10 mouse cellular contexts compared by ENCODE assay signal in genomic region chr17:36158264-36158663, GRCm38 (mm10). TPM values are rescaled to one million over a fixed set of nuclear protein-coding genes. Genes with fewer than 3 reads are reported as not detected.
DNase-seq lines count a peak whose midpoint lies in the region; ATAC-seq lines count a peak whose summit lies in the region.
"Not testable (repeated sequence)": the region's sequence is repeated elsewhere in the genome, so short reads cannot be mapped to it uniquely, and the experiment has no call there.
"Had no signal": no experiment of that assay in that cellular context is flagged by ENCODE, and none has a peak within 500 bp of the region (broad histone marks: within the 10 kb centered on the region; RNA-seq: fewer than 3 reads in every experiment).

No protein-coding gene starts in this region.

- not testable (repeated sequence) for H3K9me3 ChIP-seq in forebrain, embryonic 12.5 days; heart, embryonic 12.5 days (replicated peaks); hindbrain, embryonic 13.5 days; kidney, embryonic 14.5 days (ENCODE audit: control insufficient read depth, low read length); liver, embryonic 12.5 days (replicated peaks); midbrain, embryonic 14.5 days (ENCODE audit: control insufficient read depth, low read length); stomach, embryonic 15.5 days

- not testable (repeated sequence) for H3K36me3 ChIP-seq in forebrain, embryonic 12.5 days (replicated peaks); heart, embryonic 12.5 days; hindbrain, embryonic 13.5 days; kidney, embryonic 14.5 days (ENCODE audit: control insufficient read depth, insufficient read depth, low read length); liver, embryonic 12.5 days; midbrain, embryonic 14.5 days (ENCODE audit: control insufficient read depth, insufficient read depth, low read length); stomach, embryonic 15.5 days

- H3K4me3 ChIP-seq in forebrain, embryonic 12.5 days (replicated peaks): peak overlapping the region; percentile 36
- H3K4me3 ChIP-seq in heart, embryonic 12.5 days: peak overlapping the region; percentile 45
- peak overlapping the region; percentile 26; the same call in 1 of the 2 replicates for H3K4me3 ChIP-seq in hindbrain, embryonic 13.5 days
- H3K4me3 ChIP-seq in kidney, embryonic 14.5 days (ENCODE audit: low read length): peak overlapping the region; percentile 26
- not testable (repeated sequence) for H3K4me3 ChIP-seq in liver, embryonic 12.5 days
- H3K4me3 ChIP-seq in midbrain, embryonic 14.5 days (replicated peaks; ENCODE audit: low read depth, low read length): peak overlapping the region; percentile 22
- peak overlapping the region; percentile 34 for H3K4me3 ChIP-seq in stomach, embryonic 15.5 days (replicated peaks)

- ATAC-seq in forebrain, embryonic 12.5 days (ENCODE audit: low FRiP score); heart, embryonic 12.5 days (ENCODE audit: insufficient number of reproducible peaks, low FRiP score); hindbrain, embryonic 13.5 days (ENCODE audit: low FRiP score); kidney, embryonic 14.5 days (ENCODE audit: low FRiP score, low TSS enrichment); liver, embryonic 12.5 days; midbrain, embryonic 14.5 days (ENCODE audit: low FRiP score, low TSS enrichment); stomach, embryonic 15.5 days (ENCODE audit: insufficient read depth, low FRiP score, low read depth): not testable (repeated sequence)

- peak overlapping the region; percentile 57 for H3K4me2 ChIP-seq in forebrain, embryonic 12.5 days
- H3K4me2 ChIP-seq in heart, embryonic 12.5 days: peak overlapping the region; percentile 70
- H3K4me2 ChIP-seq in hindbrain, embryonic 13.5 days: peak overlapping the region; percentile 49
- H3K4me2 ChIP-seq in kidney, embryonic 14.5 days (replicated peaks; ENCODE audit: low read depth, low read length): not testable (repeated sequence)
- peak overlapping the region; percentile 50 for H3K4me2 ChIP-seq in liver, embryonic 12.5 days
- H3K4me2 ChIP-seq in midbrain, embryonic 14.5 days (ENCODE audit: low read length): peak overlapping the region; percentile 49
- H3K4me2 ChIP-seq in stomach, embryonic 15.5 days: peak overlapping the region; percentile 58

- 0 out of 2 replicates have a peak overlapping the region, but pooled peaks have one; percentile 33 for H3K9ac ChIP-seq in forebrain, embryonic 12.5 days
- H3K9ac ChIP-seq in heart, embryonic 12.5 days; hindbrain, embryonic 13.5 days; kidney, embryonic 14.5 days (ENCODE audit: low read depth, low read length); liver, embryonic 12.5 days; midbrain, embryonic 14.5 days (replicated peaks; ENCODE audit: low read length); stomach, embryonic 15.5 days: not testable (repeated sequence)

- not testable (repeated sequence) for H3K4me1 ChIP-seq in forebrain, embryonic 12.5 days; hindbrain, embryonic 13.5 days (replicated peaks); kidney, embryonic 14.5 days (ENCODE audit: control insufficient read depth, insufficient read depth, low read length); liver, embryonic 12.5 days; midbrain, embryonic 14.5 days (ENCODE audit: control insufficient read depth, insufficient read depth, low read length); stomach, embryonic 15.5 days
- peaks cover 15% of the 10 kb centered on the region; the same call in 1 of the 2 replicates for H3K4me1 ChIP-seq in heart, embryonic 12.5 days (replicated peaks)

- DNase-seq in midbrain, embryonic 14.5 days: not testable (repeated sequence)

- WGBS in forebrain, embryonic 12.5 days: 9% methylated on average over 11 of the region's 11 CpGs
- WGBS in heart, embryonic 12.5 days: 15% methylated on average over 11 of the region's 11 CpGs
- WGBS in hindbrain, embryonic 13.5 days: 10% methylated on average over 11 of the region's 11 CpGs
- WGBS in kidney, embryonic 14.5 days: 8% methylated on average over 11 of the region's 11 CpGs
- 19% methylated on average over 11 of the region's 11 CpGs for WGBS in liver, embryonic 12.5 days (ENCODE audit: insufficient replicate concordance)
- WGBS in midbrain, embryonic 14.5 days: 8% methylated on average over 11 of the region's 11 CpGs
- 8% methylated on average over 11 of the region's 11 CpGs for WGBS in stomach, embryonic 15.5 days

- H3K27ac ChIP-seq in forebrain, embryonic 12.5 days; heart, embryonic 12.5 days (ENCODE audit: poor library complexity, severe bottlenecking); hindbrain, embryonic 13.5 days; kidney, embryonic 14.5 days (ENCODE audit: low read depth, low read length); liver, embryonic 12.5 days; midbrain, embryonic 14.5 days (replicated peaks; ENCODE audit: low read depth, low read length); stomach, embryonic 15.5 days: not testable (repeated sequence)

- peaks cover 87% of the 10 kb centered on the region for H3K27me3 ChIP-seq in forebrain, embryonic 12.5 days
- peaks cover 82% of the 10 kb centered on the region for H3K27me3 ChIP-seq in heart, embryonic 12.5 days (replicated peaks)
- peaks cover 94% of the 10 kb centered on the region for H3K27me3 ChIP-seq in hindbrain, embryonic 13.5 days
- H3K27me3 ChIP-seq in kidney, embryonic 14.5 days (ENCODE audit: control insufficient read depth, insufficient read depth, low read length): peaks cover 63% of the 10 kb centered on the region
- H3K27me3 ChIP-seq in liver, embryonic 12.5 days (replicated peaks): peaks cover 93% of the 10 kb centered on the region
- peaks cover 45% of the 10 kb centered on the region for H3K27me3 ChIP-seq in midbrain, embryonic 14.5 days (ENCODE audit: control insufficient read depth, insufficient read depth, low read length)
- peaks cover 53% of the 10 kb centered on the region for H3K27me3 ChIP-seq in stomach, embryonic 15.5 days (replicated peaks)

RNA-seq across cellular contexts. Expression of gene Gm8909, which starts 10.1 kb away (rescaled TPM):
- not detected in 2 replicates for polyA plus RNA-seq in forebrain, embryonic 12.5 days (2016; fragmentation: Nextera tagmentation; extraction: Ambion mirVana)
- 0.18 TPM in 1 of 2 replicates, not detected in the other for polyA plus RNA-seq in heart, embryonic 12.5 days (2016; fragmentation: Nextera tagmentation; extraction: Ambion mirVana)
- polyA plus RNA-seq in hindbrain, embryonic 13.5 days (2015; fragmentation: Nextera tagmentation; extraction: Ambion mirVana): not detected in 2 replicates
- not detected in 2 replicates for polyA plus RNA-seq in kidney, embryonic 14.5 days (2014; fragmentation: Nextera tagmentation; extraction: Ambion mirVana)
- not detected in 2 replicates for polyA plus RNA-seq in liver, embryonic 12.5 days (2016; fragmentation: Nextera tagmentation; extraction: Ambion mirVana)
- polyA plus RNA-seq in midbrain, embryonic 14.5 days (2014; fragmentation: Nextera tagmentation; extraction: Ambion mirVana): not detected in 2 replicates
- 0.79 and 0.94 TPM in 2 replicates for polyA plus RNA-seq in stomach, embryonic 15.5 days (2015; fragmentation: Nextera tagmentation; extraction: Ambion mirVana)
- polyA plus RNA-seq: brain, embryonic 14.5 days; embryonic facial prominence, embryonic 11.5 days; liver, adult 2 months had no signal

RNA-seq across cellular contexts. Expression of gene Gm7030, which starts 29.0 kb away (rescaled TPM):
- polyA plus RNA-seq in forebrain, embryonic 12.5 days (2016; fragmentation: Nextera tagmentation; extraction: Ambion mirVana): not detected in 2 replicates
- not detected in 2 replicates for polyA plus RNA-seq in heart, embryonic 12.5 days (2016; fragmentation: Nextera tagmentation; extraction: Ambion mirVana)
- not detected in 2 replicates for polyA plus RNA-seq in hindbrain, embryonic 13.5 days (2015; fragmentation: Nextera tagmentation; extraction: Ambion mirVana)
- polyA plus RNA-seq in kidney, embryonic 14.5 days (2014; fragmentation: Nextera tagmentation; extraction: Ambion mirVana): not detected in 2 replicates
- polyA plus RNA-seq in liver, embryonic 12.5 days (2016; fragmentation: Nextera tagmentation; extraction: Ambion mirVana): not detected in 2 replicates
- polyA plus RNA-seq in midbrain, embryonic 14.5 days (2014; fragmentation: Nextera tagmentation; extraction: Ambion mirVana): not detected in 2 replicates
- polyA plus RNA-seq in stomach, embryonic 15.5 days (2015; fragmentation: Nextera tagmentation; extraction: Ambion mirVana): 0.30 TPM in 1 of 2 replicates, not detected in the other
- polyA plus RNA-seq: brain, embryonic 14.5 days; embryonic facial prominence, embryonic 11.5 days; liver, adult 2 months had no signal

RNA-seq across cellular contexts. Expression of gene H2-T3, which starts 31.8 kb away (rescaled TPM):
- not detected in 2 replicates for polyA plus RNA-seq in forebrain, embryonic 12.5 days (2016; fragmentation: Nextera tagmentation; extraction: Ambion mirVana)
- not detected in 2 replicates for polyA plus RNA-seq in heart, embryonic 12.5 days (2016; fragmentation: Nextera tagmentation; extraction: Ambion mirVana)
- not detected in 2 replicates for polyA plus RNA-seq in hindbrain, embryonic 13.5 days (2015; fragmentation: Nextera tagmentation; extraction: Ambion mirVana)
- polyA plus RNA-seq in kidney, embryonic 14.5 days (2014; fragmentation: Nextera tagmentation; extraction: Ambion mirVana): not detected in 2 replicates
- polyA plus RNA-seq in liver, embryonic 12.5 days (2016; fragmentation: Nextera tagmentation; extraction: Ambion mirVana): not detected in 2 replicates
- not detected in 2 replicates for polyA plus RNA-seq in midbrain, embryonic 14.5 days (2014; fragmentation: Nextera tagmentation; extraction: Ambion mirVana)
- polyA plus RNA-seq in stomach, embryonic 15.5 days (2015; fragmentation: Nextera tagmentation; extraction: Ambion mirVana): 4.5 and 5.6 TPM in 2 replicates
- polyA plus RNA-seq: brain, embryonic 14.5 days; embryonic facial prominence, embryonic 11.5 days; liver, adult 2 months had no signal

RNA-seq across cellular contexts. Expression of gene Gm19684, which starts 36.8 kb away (rescaled TPM):
- not detected in 2 replicates for polyA plus RNA-seq in forebrain, embryonic 12.5 days (2016; fragmentation: Nextera tagmentation; extraction: Ambion mirVana)
- polyA plus RNA-seq in heart, embryonic 12.5 days (2016; fragmentation: Nextera tagmentation; extraction: Ambion mirVana): not detected in 2 replicates
- not detected in 2 replicates for polyA plus RNA-seq in hindbrain, embryonic 13.5 days (2015; fragmentation: Nextera tagmentation; extraction: Ambion mirVana)
- polyA plus RNA-seq in kidney, embryonic 14.5 days (2014; fragmentation: Nextera tagmentation; extraction: Ambion mirVana): not detected in 2 replicates
- polyA plus RNA-seq in liver, embryonic 12.5 days (2016; fragmentation: Nextera tagmentation; extraction: Ambion mirVana): not detected in 2 replicates
- not detected in 2 replicates for polyA plus RNA-seq in midbrain, embryonic 14.5 days (2014; fragmentation: Nextera tagmentation; extraction: Ambion mirVana)
- polyA plus RNA-seq in stomach, embryonic 15.5 days (2015; fragmentation: Nextera tagmentation; extraction: Ambion mirVana): not detected in 2 replicates
- polyA plus RNA-seq: brain, embryonic 14.5 days; embryonic facial prominence, embryonic 11.5 days had no signal
